Mouse (Mus musculus): ENCODE measurements at regions not wholly inside any gene's neighbourhood (a gene's known extent, or its start where the extent isn't known, plus 50 kb on each side); places are given as distances from the start of the nearest gene placed in this dataset.

GRCm38 (mm10) chr14:76364034-76364433 is 50.7 kb upstream of the Tsc22d1 start:
- no peak for DNase-seq (ENCODE audit: low read depth, low spot score)
- Histone ChIP-seq H3K27me3 (ENCODE audit: control insufficient read depth, insufficient read depth, low read length, poor library complexity, severe bottlenecking) (no peaks in the 10 kb centered on the region), H3K36me3 (ENCODE audit: control insufficient read depth, insufficient read depth, low read length, poor library complexity, severe bottlenecking) (no peaks in the 10 kb centered on the region)
